Mouse (Mus musculus) G1E-ER4 (cell line): Measurements from ENCODE around the gene Mitf. TPM values are rescaled to one million over a fixed set of nuclear protein-coding genes. Genes with fewer than 3 reads are reported as not detected.

ENCODE experiments used
- GATA1 ChIP-seq: IDR thresholded peaks from one replicate; pipeline ENCODE4 v1.8.0; 2012; ENCODE audit warnings: low read length, inconsistent platforms
- polyA plus RNA-seq: library from polyadenylated mRNA; stranded (reverse); fragments of >175 nt; gene quantifications from 2 replicates; pipeline ENCODE4 v1.2.3, GENCODE M21; 2012

Mitf gene
- polyA plus RNA-seq, 1 experiment: not detected

- no peak for TF ChIP-seq GATA1
Measured at GRCm38 (mm10) chr6:97995606-97996307, 188.9 kb downstream of the Mitf start.

GRCm38 (mm10) chr6:98001551-98001950 lies 194.7 kb downstream of the Mitf start:
- TF ChIP-seq GATA1: no peak

- no peak for TF ChIP-seq GATA1
Measured at GRCm38 (mm10) chr6:98003114-98003513, 196.3 kb downstream of the Mitf start.

GRCm38 (mm10) chr6:98005566-98005965 lies 198.7 kb downstream of the Mitf start:
- TF ChIP-seq GATA1: no peak

GRCm38 (mm10) chr6:98015066-98015465 lies 208.2 kb downstream of the Mitf start:
- no peak for TF ChIP-seq GATA1

- TF ChIP-seq GATA1: no peak
Measured at GRCm38 (mm10) chr6:98015819-98016218, 209.0 kb downstream of the Mitf start.

GRCm38 (mm10) chr6:98023876-98024275 lies 217.0 kb downstream of the Mitf start:
- no peak for TF ChIP-seq GATA1

GRCm38 (mm10) chr6:98038513-98038912 lies 231.7 kb downstream of the Mitf start:
- TF ChIP-seq GATA1: no peak

GRCm38 (mm10) chr6:98041795-98042194 lies 234.9 kb downstream of the Mitf start:
- TF ChIP-seq GATA1: no peak

- no peak for TF ChIP-seq GATA1
Measured at GRCm38 (mm10) chr6:98046295-98047108, 239.7 kb downstream of the Mitf start.

GRCm38 (mm10) chr6:98047741-98048140 lies 240.9 kb downstream of the Mitf start:
- TF ChIP-seq GATA1: no peak

GRCm38 (mm10) chr6:98048671-98049438 lies 242.0 kb downstream of the Mitf start:
- TF ChIP-seq GATA1: no peak

- no peak for TF ChIP-seq GATA1
Measured at GRCm38 (mm10) chr6:98049551-98049950, 242.7 kb downstream of the Mitf start.

GRCm38 (mm10) chr6:98061878-98062277 lies 255.0 kb downstream of the Mitf start:
- TF ChIP-seq GATA1: no peak

GRCm38 (mm10) chr6:98064926-98065325 lies 258.1 kb downstream of the Mitf start:
- TF ChIP-seq GATA1: no peak

GRCm38 (mm10) chr6:98066420-98066819 lies 259.6 kb downstream of the Mitf start:
- TF ChIP-seq GATA1: no peak

Other genes with a start within 250 kb of the Mitf start
- not detected in 2 replicates for gene Frmd4b, start 189.5 kb upstream of the Mitf start, polyA plus RNA-seq